Mouse (Mus musculus) heart, postnatal 0 days (tissue): ENCODE data around the gene Ube4b.

Experiments
- CTCF ChIP-seq: IDR thresholded peaks from 2 replicates; pipeline ENCODE4 v1.5.1; 2016; ENCODE audit warnings: antibody characterized with exemption, control low read depth, low read depth
- EP300 ChIP-seq: IDR thresholded peaks from 2 replicates; pipeline ENCODE4 v1.6.1; 2016; ENCODE audit warnings: antibody characterized with exemption, low read depth

- TF ChIP-seq CTCF: no peak
- no peak for TF ChIP-seq EP300
These were observed 14.0 kb upstream of the Ube4b start for GRCm38 (mm10) chr4:149440576-149440975.
